Mouse (Mus musculus) midbrain, embryonic 11.5 days (tissue): ENCODE measurements around the gene Abraxas1. TPM values are rescaled to one million over a fixed set of nuclear protein-coding genes. Genes with fewer than 3 reads are reported as not detected.

Source experiments
- ATAC-seq: fragments of 200-750 bp; cut with Nextera tagmentation; 2 replicates; pipeline ENCODE4 v1.8.0; 2017; ENCODE audit warnings: moderate TSS enrichment, moderate library complexity; ENCODE audit not compliant: low FRiP score
- DNase-seq: peaks from one replicate; pipeline ENCODE4 v3.0.0; 2015; ENCODE audit warnings: low spot score; ENCODE audit errors: missing footprints
- H3K27ac ChIP-seq: fragments of 300-500 bp; sonication (generic); 2 replicates; pipeline ENCODE4 v1.5.1; 2014; ENCODE audit warnings: low read depth, low read length
- H3K27me3 ChIP-seq: fragments of 300-500 bp; sonication (generic); 2 replicates; pipeline ENCODE4 v1.6.1; 2014; ENCODE audit warnings: mild to moderate bottlenecking, low read length, moderate library complexity, mixed read lengths; ENCODE audit not compliant: control insufficient read depth, insufficient read depth
- H3K36me3 ChIP-seq: fragments of 300-500 bp; sonication (generic); 2 replicates; pipeline ENCODE4 v1.6.1; 2014; ENCODE audit warnings: mild to moderate bottlenecking, low read length, moderate library complexity, mixed read lengths; ENCODE audit not compliant: control insufficient read depth, insufficient read depth
- H3K4me1 ChIP-seq: fragments of 300-500 bp; sonication (generic); 2 replicates; pipeline ENCODE4 v1.6.1; 2014; ENCODE audit warnings: low read length; ENCODE audit not compliant: control insufficient read depth, insufficient read depth
- H3K4me2 ChIP-seq: fragments of 300-500 bp; sonication (generic); 2 replicates; pipeline ENCODE4 v1.6.1; 2014; ENCODE audit warnings: mild to moderate bottlenecking, moderate library complexity
- H3K4me3 ChIP-seq: fragments of 300-500 bp; sonication (generic); 2 replicates; pipeline ENCODE4 v1.5.1; 2014; ENCODE audit warnings: low read depth, low read length
- H3K9ac ChIP-seq: fragments of 300-500 bp; sonication (generic); 2 replicates; pipeline ENCODE4 v1.6.1; 2014; ENCODE audit warnings: low read length
- H3K9me3 ChIP-seq: fragments of 300-500 bp; sonication (generic); 2 replicates; pipeline ENCODE4 v1.6.1; 2016; ENCODE audit warnings: low read length; ENCODE audit not compliant: control insufficient read depth
- WGBS: fragments of 180-500 bp; shearing (Covaris S2); extraction: QIAGEN DNeasy Blood & Tissue Kit; methylation state at CpG from one replicate; pipeline ENCODE4 v1.1.7; 2014; 5-methylcytosine and 5-hydroxymethylcytosine counted together
- polyA plus RNA-seq: library from polyadenylated mRNA; unstranded; fragments of >200 nt; fragmentation: Nextera tagmentation; extraction: Ambion mirVana; gene quantifications from 2 replicates; pipeline ENCODE4 v1.2.1, GENCODE M21; 2014

Abraxas1 gene
- polyA plus RNA-seq, 1 experiment from 2014 or later, result 28.9 TPM

DNA sequence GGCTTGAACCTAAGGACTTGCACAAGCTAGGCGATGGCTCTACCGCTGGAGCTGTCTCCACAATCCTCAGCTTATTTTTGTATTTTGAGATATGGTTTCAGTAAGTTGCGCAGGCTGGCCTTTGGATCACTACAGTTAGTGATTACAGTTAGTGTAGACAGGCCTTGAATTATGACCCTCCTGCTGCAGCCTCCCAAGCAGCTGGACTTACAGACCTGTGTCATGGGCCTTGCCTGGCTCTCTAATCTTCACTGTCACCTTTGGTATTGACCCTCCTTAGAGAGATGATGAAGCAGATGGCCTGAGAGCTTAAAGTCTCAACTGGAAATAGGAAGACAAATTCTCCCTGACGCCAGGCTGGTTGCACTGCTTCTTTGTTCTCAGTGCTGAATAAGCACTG, 33.2 kb upstream of the Abraxas1 start:
- 87% methylated on average over 4 of the region's 4 CpGs for WGBS
- Histone ChIP-seq H3K36me3 (no peaks in the 10 kb centered on the region), H3K27ac (no peak overlapping the region), H3K27me3 (no peaks in the 10 kb centered on the region), H3K4me3 (no peak overlapping the region), H3K9ac (no peak overlapping the region), H3K4me1 (no peaks in the 10 kb centered on the region), H3K4me2 (no peak overlapping the region), H3K9me3 (no peaks in the 10 kb centered on the region)
- no peak for ATAC-seq
- DNase-seq, result no peak

GRCm38 (mm10) chr5:100847143-100847542, 26.4 kb upstream of the Abraxas1 start:
- H3K27ac ChIP-seq, result no peak overlapping the region
- H3K4me1 ChIP-seq, result peaks cover 6% of the 10 kb centered on the region; the same call in 1 of the 2 replicates
- H3K9ac ChIP-seq, result no peak overlapping the region
- H3K36me3 ChIP-seq, result no peaks in the 10 kb centered on the region
- ATAC-seq (no peak), DNase-seq (no peak)
- peak overlapping the region; percentile 59; the same call in 1 of the 2 replicates for H3K4me3 ChIP-seq
- no peaks in the 10 kb centered on the region for H3K9me3 ChIP-seq
- peaks cover 33% of the 10 kb centered on the region for H3K27me3 ChIP-seq
- peak overlapping the region; percentile 100; the same call in 1 of the 2 replicates for H3K4me2 ChIP-seq
- WGBS, result 22% methylated on average over 2 of the region's 2 CpGs

DNA sequence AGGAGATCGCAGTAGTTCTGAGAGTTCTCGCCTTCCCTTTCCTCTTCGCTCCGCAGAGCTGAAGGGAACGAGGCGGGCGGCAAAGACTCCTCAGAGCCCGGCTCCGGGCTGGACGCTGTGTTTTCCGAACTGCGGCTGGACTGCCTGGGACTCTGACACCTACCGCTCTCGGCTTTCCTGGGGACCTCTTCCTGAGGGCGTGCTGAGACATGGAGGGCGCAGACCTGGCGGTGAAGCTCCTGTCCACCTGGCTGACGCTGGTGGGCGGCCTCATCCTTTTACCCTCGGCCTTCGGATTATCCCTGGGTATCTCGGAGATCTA, 25.8 kb upstream of the Abraxas1 start:
- 0% methylated on average over 22 of the region's 22 CpGs for WGBS
- Histone ChIP-seq H3K9me3 (no peaks in the 10 kb centered on the region), H3K4me3 (peak overlapping the region; percentile 59), H3K4me2 (peak overlapping the region; percentile 100), H3K9ac (peak overlapping the region; percentile 61), H3K27ac (no peak overlapping the region), H3K36me3 (no peaks in the 10 kb centered on the region), H3K27me3 (peaks cover 33% of the 10 kb centered on the region), H3K4me1 (peaks cover 6% of the 10 kb centered on the region; the same call in 1 of the 2 replicates)
- no peak for ATAC-seq
- peak; percentile 97 for DNase-seq

- H3K4me1 ChIP-seq, result peaks cover 6% of the 10 kb centered on the region; the same call in 1 of the 2 replicates
- WGBS, result under 1% methylated on average over 52 of the region's 52 CpGs
- peak overlapping the region; percentile 59 for H3K4me3 ChIP-seq
- H3K27ac ChIP-seq, result no peak overlapping the region
- peak overlapping the region; percentile 61 for H3K9ac ChIP-seq
- no peaks in the 10 kb centered on the region for H3K36me3 ChIP-seq
- H3K4me2 ChIP-seq, result peak overlapping the region; percentile 100
- ATAC-seq (peak; percentile 82), DNase-seq (peak; percentile 97)
- H3K27me3 ChIP-seq, result peaks cover 33% of the 10 kb centered on the region
- H3K9me3 ChIP-seq, result no peaks in the 10 kb centered on the region
Measured at GRCm38 (mm10) chr5:100845848-100846598, 25.3 kb upstream of the Abraxas1 start.

- H3K4me2 ChIP-seq, result peak within 1 kb of the TSS; percentile 100
- peaks cover 6% of the 10 kb centered on the region; the same call in 1 of the 2 replicates for H3K4me1 ChIP-seq
- H3K9me3 ChIP-seq, result no peaks in the 10 kb centered on the region
- H3K27ac ChIP-seq, result no peak within 1 kb of the TSS
- under 1% methylated on average over 16 of the region's 16 CpGs for whole genome bisulfite sequencing
- H3K36me3 ChIP-seq, result no peaks in the 10 kb centered on the region
- peak; percentile 4; the same call in 1 of the 2 replicates for ATAC-seq
- H3K27me3 ChIP-seq, result peaks cover 33% of the 10 kb centered on the region
- H3K4me3 ChIP-seq, result peak within 1 kb of the TSS; percentile 59
- DNase-seq, result peak; percentile 96
- H3K9ac ChIP-seq, result peak within 1 kb of the TSS; percentile 61
Measured at GRCm38 (mm10) chr5:100845485-100845847, 24.7 kb upstream of the Abraxas1 start, which contains the start of gene Gpat3. TSS of gene Gpat3 (plus strand) at chr5:100845713.

DNA sequence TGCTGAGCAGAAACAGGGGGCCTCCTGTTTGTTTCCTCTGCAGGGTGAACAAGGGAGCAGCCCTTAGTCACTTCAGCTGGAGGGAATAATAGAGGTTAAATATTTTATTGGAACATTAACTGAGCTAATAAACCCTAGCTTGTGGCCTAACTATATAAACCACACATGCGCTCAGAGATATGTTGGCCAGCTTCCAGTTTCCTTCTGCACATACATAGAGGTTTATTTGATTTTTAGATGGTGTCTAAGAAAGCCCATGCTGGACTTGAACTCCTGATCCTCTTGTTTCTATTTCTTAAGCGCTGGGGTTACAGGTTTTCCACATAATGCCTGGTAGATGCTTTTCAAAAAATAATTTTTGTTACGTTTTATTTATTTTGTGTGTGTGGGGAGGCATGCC, 23.7 kb upstream of the Abraxas1 start:
- H3K36me3 ChIP-seq, result no peaks in the 10 kb centered on the region
- no peak overlapping the region for H3K4me3 ChIP-seq
- ATAC-seq (no peak), DNase-seq (no peak)
- H3K9ac ChIP-seq, result no peak overlapping the region
- H3K9me3 ChIP-seq, result no peaks in the 10 kb centered on the region
- H3K4me1 ChIP-seq, result peaks cover 6% of the 10 kb centered on the region; the same call in 1 of the 2 replicates
- WGBS, result 60% methylated on average over 3 of the region's 3 CpGs
- no peak overlapping the region for H3K4me2 ChIP-seq
- H3K27me3 ChIP-seq, result peaks cover 33% of the 10 kb centered on the region
- no peak overlapping the region for H3K27ac ChIP-seq

DNA sequence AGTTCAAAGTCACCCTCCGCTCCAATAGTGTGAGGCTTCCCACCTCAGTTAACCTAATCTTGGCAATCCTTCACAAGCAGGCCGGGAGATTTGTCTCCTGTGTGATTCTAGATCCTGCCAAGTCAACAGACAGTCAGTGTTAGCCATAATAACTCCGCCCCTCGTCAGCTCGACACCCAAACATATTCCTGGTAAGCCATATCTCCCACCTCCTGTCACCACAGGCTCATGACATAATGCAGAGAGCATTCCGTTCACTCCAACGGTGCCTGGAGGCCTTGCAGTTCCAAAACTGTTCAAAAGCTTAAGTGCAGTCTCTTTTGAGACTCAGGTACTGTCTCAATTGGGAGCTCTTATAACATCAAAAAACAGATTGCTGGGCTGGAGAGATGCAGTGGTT, 17.1 kb upstream of the Abraxas1 start:
- 94% methylated on average over 7 of the region's 7 CpGs for WGBS
- Histone ChIP-seq H3K36me3 (no peaks in the 10 kb centered on the region), H3K9ac (no peak overlapping the region), H3K4me3 (no peak overlapping the region), H3K4me2 (no peak overlapping the region), H3K9me3 (no peaks in the 10 kb centered on the region), H3K4me1 (no peaks in the 10 kb centered on the region), H3K27me3 (no peaks in the 10 kb centered on the region), H3K27ac (no peak overlapping the region)
- no peak for ATAC-seq
- DNase-seq, result no peak

DNA sequence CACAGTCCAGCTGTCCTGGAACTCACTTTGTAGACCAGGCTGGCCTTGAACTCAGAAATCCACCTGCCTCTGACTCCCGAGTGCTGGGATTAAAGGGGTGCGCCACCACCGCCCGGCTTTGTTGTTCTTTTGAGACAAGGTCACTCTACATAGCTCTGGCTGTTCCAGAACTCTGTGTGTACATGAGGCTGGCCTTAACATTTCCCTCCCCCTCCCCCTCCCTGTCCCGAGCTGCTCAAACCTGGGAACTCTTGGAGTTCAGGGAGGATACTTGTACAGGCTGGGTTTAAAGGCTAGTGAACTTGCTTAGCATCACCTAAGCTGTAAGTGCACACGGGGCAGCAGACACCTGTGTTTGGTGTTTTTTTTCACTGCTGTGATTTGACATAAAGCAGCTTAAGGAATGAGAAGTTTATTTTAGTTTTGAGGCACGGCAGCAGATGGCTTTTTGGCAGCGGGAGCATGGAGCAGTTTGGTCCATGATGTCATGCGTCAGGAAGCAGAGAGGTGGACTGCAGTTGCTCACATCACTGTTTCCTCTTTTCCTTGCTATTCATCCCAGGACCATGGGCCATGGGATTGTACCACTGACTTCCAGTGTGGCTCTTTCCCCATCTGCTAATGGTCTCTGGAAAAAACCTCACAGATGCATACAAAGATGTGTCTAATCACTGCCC, 15.2 kb upstream of the Abraxas1 start:
- ATAC-seq (no peak), DNase-seq (no peak)
- H3K27me3 ChIP-seq, result no peaks in the 10 kb centered on the region
- H3K36me3 ChIP-seq, result no peaks in the 10 kb centered on the region
- no peak overlapping the region for H3K9ac ChIP-seq
- no peak overlapping the region for H3K4me3 ChIP-seq
- no peaks in the 10 kb centered on the region for H3K9me3 ChIP-seq
- WGBS, result 79% methylated on average over 9 of the region's 9 CpGs
- H3K4me2 ChIP-seq, result no peak overlapping the region
- no peaks in the 10 kb centered on the region for H3K4me1 ChIP-seq
- no peak overlapping the region for H3K27ac ChIP-seq

GRCm38 (mm10) chr5:100833841-100834240, 13.1 kb upstream of the Abraxas1 start:
- no peaks in the 10 kb centered on the region for H3K4me1 ChIP-seq
- H3K27ac ChIP-seq, result no peak overlapping the region
- H3K27me3 ChIP-seq, result no peaks in the 10 kb centered on the region
- H3K4me3 ChIP-seq, result no peak overlapping the region
- H3K9me3 ChIP-seq, result no peaks in the 10 kb centered on the region
- no peaks in the 10 kb centered on the region for H3K36me3 ChIP-seq
- H3K4me2 ChIP-seq, result no peak overlapping the region
- no peak for DNase-seq
- H3K9ac ChIP-seq, result no peak overlapping the region
- ATAC-seq, result no peak
- WGBS, result 89% methylated on average over 2 of the region's 2 CpGs
